Mouse (Mus musculus): Measurements from ENCODE around the gene Ssh2. TPM values are rescaled to one million over a fixed set of nuclear protein-coding genes. Genes with fewer than 3 reads are reported as not detected.
"Not testable (repeated sequence)": the region's sequence is repeated elsewhere in the genome, so short reads cannot be mapped to it uniquely, and the experiment has no call there.

Ssh2 gene
- total RNA-seq, 2 experiments from 2014 or later: 14.4 to 26.6 TPM

- 0 out of 2 replicates have a peak, but pooled peaks have one; percentile 3 for ATAC-seq (replicated peaks; ENCODE audit: poor library complexity, severe bottlenecking)
Measured at GRCm38 (mm10) chr11:77216761-77217130, 659 bp downstream of the Ssh2 start.

GRCm38 (mm10) chr11:77230765-77231164 lies 14.7 kb downstream of the Ssh2 start:
- no peak for ATAC-seq (replicated peaks; ENCODE audit: poor library complexity, severe bottlenecking)

- ATAC-seq (replicated peaks; ENCODE audit: poor library complexity, severe bottlenecking): peak; percentile 72
Measured at GRCm38 (mm10) chr11:77231514-77231913, 15.4 kb downstream of the Ssh2 start.

DNA sequence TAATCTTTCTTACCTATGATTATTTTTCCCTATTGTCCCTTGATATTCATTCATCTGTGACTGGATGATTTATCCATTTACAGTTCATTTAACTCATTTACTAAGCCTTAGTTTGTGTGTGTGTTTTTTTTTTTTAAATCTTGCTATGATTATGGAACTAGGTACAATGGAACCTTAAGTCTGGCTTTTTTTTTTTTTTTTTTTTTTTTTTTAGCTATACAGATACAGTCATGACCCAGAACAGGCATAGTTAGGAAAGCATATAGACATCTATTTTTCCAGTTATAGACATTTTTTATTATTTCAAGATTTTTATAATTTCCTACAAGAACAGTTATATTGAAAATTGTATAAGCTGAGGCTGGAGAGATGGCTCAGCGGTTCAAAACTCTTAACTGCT lies 19.2 kb downstream of the Ssh2 start:
- ATAC-seq (replicated peaks; ENCODE audit: poor library complexity, severe bottlenecking): no peak

DNA sequence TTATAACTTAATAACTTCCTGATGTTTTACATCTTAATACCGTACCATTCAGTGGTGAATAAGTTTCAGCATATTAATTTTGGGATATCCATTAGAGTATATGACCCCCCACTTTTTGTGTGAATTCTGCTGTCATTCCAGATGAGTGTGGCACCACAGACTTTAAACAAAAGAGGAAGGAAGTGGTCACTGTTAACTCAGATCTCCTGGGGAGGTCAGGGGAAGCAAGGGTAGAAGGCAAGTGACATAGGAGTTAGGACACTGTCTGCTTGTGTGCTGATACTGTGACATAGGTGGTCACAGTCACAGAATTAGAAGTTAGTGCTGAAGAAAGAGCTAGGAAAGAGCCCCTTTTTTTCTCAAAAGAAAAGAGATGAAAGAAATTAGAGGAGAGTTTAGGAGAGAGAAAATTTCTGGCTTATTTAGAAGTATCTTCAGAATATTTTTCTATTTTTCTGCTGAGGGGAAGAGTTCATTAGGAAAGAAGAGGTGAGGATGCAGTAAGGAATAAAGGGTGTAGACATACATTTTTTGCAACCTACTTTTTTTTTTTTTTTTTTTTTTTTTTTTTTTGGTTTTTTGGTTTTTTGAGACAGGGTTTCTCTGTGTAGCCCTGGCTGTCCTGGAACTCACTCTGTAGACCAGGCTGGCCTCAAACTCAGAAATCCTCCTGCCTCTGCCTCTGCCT lies 23.7 kb downstream of the Ssh2 start:
- ATAC-seq (replicated peaks; ENCODE audit: poor library complexity, severe bottlenecking): peak; percentile 99

DNA sequence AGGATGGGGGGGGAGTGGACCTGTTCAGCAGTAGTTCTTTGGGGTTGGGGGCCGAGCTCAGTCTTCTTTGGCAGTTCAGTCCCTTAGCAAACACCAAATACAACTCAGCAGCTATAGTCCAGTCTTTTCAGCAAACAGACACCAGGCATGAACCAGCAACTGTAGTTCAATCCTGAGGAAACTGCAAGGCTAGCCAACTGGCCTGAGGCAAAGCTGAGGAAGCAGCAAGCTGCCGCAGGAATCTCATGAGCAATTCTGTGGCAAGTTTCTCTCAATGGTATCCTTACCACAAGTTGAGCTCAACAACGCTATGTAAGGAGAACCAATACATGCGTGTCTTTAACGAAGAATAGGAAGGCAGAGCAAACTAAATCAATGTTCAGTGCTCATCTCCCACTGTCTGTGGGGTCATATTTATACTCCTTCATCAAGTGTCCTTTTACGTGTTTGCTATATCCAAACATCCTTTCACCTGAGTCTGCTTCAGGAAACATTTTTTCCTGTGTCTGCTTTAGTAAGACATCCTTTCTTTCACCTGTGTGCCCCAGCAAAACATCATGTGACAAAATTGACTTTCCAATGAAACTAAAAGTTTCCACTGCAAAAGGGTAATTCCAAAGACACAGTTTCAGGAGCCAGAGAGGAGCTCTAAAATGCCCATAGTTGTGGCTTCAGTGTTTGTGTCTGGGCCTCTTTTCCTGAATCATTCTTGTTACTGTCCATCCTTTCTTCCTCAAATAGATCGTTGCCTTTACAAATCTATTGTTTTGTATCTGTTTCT lies 24.6 kb downstream of the Ssh2 start:
- ATAC-seq (replicated peaks; ENCODE audit: poor library complexity, severe bottlenecking): peak; percentile 30; the same call in 1 of the 2 replicates

DNA sequence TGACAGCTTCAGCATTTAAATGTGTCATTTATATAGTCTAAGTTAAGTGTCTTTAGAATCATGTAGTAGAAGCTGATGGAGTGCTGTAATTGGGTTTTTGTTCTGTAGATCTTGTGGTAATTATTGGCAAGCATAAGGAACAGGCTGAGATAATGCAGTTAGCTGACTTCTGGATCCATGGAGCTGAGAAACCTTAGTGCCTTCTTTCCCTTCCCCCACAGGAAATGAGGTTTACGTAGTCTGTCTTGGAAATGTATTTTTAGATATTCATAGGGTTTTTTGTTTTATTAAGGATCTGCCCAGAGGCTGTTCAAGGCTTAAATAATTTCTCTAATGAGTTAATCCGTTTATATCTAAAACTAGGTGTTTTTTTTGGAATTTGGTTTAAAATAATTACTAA lies 26.8 kb downstream of the Ssh2 start:
- no peak for ATAC-seq (replicated peaks; ENCODE audit: poor library complexity, severe bottlenecking)

DNA sequence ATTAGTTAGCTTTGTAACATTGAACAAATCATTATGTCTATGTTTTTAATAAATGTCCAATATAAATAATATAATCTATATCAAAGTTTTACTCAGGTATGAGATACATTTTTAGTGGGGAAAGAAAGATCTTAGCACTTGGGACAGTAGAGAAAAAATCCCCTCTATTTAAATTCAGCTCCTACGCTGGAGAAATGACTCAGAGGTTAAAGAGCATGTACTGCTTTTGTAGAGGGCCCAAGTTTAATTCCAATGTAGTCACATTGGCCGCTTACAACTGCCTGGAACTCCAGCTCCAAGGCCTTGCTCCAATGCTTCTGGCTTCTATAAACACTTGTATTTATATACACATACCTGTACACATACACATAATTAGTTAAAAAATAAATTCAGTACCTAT lies 36.7 kb downstream of the Ssh2 start:
- ATAC-seq (replicated peaks; ENCODE audit: poor library complexity, severe bottlenecking): no peak

GRCm38 (mm10) chr11:77259441-77259840 lies 43.4 kb downstream of the Ssh2 start:
- no peak for ATAC-seq (replicated peaks; ENCODE audit: poor library complexity, severe bottlenecking)

DNA sequence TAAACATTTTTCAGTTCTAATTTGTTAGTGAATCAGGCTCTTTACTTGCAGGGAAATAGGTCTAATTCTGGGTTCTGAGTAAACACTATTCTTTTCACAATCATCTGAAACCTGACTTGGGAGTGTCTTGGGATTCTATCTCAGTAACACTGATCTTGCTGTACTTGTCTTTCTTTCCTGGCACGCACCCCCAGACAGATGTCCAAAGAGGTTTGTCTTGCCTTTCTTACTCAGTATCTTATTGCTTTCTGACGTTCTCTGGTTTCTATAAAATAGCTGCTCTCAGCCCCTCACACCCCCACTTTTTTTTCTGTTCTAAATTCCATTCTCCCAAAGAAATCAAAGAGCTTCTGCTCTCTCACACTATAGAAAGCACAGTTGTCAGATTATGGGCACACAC lies 51.3 kb downstream of the Ssh2 start:
- ATAC-seq (replicated peaks; ENCODE audit: poor library complexity, severe bottlenecking): no peak

GRCm38 (mm10) chr11:77276000-77276399 lies 59.9 kb downstream of the Ssh2 start:
- ATAC-seq (replicated peaks; ENCODE audit: poor library complexity, severe bottlenecking): no peak

- ATAC-seq (replicated peaks; ENCODE audit: poor library complexity, severe bottlenecking): not testable (repeated sequence)
Measured at GRCm38 (mm10) chr11:77278538-77278937, 62.5 kb downstream of the Ssh2 start.

- no peak for ATAC-seq (replicated peaks; ENCODE audit: poor library complexity, severe bottlenecking)
Measured at GRCm38 (mm10) chr11:77280219-77280618, 64.1 kb downstream of the Ssh2 start.

DNA sequence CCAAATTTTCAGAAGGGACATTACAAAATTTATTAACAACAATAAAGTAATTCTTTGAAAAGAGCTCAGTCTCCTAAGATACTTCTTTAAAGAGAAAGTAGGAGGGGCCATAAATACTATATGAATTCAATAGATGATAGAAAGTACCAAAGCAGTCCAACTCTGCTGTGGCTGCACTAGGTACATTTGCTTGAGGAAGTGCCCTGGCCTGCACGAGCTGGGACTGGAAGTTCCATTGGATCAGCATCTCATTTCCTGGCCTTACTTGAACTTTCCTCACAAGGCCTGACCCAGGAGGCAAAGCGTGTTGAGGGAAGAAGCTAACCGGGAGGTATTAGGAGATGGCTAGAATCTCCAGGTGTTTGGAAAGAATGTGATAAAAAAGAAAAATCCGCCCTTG lies 75.4 kb downstream of the Ssh2 start:
- ATAC-seq (replicated peaks; ENCODE audit: poor library complexity, severe bottlenecking): no peak

- not testable (repeated sequence) for ATAC-seq (replicated peaks; ENCODE audit: poor library complexity, severe bottlenecking)
Measured at GRCm38 (mm10) chr11:77293673-77294072, 77.6 kb downstream of the Ssh2 start.

DNA sequence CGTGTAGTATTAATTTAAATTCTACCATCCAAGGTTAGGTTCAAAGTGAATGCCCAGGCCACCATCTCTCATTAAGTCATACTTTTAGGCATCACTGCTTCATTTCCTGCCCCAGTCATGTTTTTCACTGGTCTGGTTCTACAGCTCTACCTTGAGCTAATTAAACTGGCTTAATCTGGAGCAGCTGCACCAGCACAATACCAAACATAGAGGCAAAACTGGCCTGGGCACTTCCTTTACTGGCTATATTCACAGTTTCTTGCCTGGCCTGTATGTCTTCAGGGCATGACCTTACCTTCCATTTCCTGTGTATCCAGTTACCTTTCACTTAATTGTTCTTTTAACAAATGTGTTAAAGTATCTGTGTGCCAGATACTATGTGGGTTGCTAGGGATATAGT lies 81.2 kb downstream of the Ssh2 start:
- no peak for ATAC-seq (replicated peaks; ENCODE audit: poor library complexity, severe bottlenecking)

DNA sequence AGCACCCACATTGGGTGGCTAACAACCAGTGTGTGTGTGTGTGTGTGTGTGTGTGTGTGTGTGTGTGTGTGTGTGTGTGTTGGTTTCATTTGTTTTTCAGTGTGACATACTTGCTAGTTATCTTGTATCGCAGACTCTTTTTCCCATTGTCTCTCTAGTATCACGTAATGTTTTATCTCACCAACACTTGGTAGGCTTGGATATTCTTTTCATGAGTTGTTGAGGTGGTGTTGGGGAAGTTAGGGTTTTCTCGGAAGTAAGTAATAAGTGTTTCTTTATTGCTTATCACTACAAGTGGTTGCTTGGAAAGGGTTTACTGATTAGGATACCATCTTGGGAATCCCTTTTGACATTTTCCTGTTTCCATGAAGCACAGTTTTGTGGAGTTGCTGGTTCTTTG lies 91.1 kb downstream of the Ssh2 start:
- no peak for ATAC-seq (replicated peaks; ENCODE audit: poor library complexity, severe bottlenecking)

DNA sequence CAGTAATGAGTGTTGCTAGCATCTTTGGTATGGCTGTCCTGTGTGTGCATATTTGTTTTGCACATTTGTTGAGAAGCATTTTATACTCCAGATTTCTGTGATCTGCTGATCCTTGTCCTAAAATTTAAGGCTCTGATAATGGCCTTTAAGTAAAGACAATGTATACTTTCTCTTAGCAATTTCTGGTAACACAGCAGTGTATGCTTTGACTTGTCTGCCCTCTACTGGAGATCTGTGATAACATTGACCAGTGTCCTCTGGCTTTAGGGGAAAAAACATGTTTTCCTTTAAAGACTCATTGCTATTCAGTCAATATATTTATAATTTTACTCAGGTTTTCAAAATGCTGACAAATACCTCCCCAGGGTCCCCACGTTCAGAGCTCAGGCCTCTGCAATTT lies 92.4 kb downstream of the Ssh2 start:
- 0 out of 2 replicates have a peak, but pooled peaks have one; percentile 50 for ATAC-seq (replicated peaks; ENCODE audit: poor library complexity, severe bottlenecking)

GRCm38 (mm10) chr11:77317721-77318477 lies 101.8 kb downstream of the Ssh2 start:
- no peak for ATAC-seq (replicated peaks; ENCODE audit: poor library complexity, severe bottlenecking)

- ATAC-seq (replicated peaks; ENCODE audit: poor library complexity, severe bottlenecking): no peak
Measured at GRCm38 (mm10) chr11:77318478-77319118, 102.5 kb downstream of the Ssh2 start.

- no peak for ATAC-seq (replicated peaks; ENCODE audit: poor library complexity, severe bottlenecking)
Measured at GRCm38 (mm10) chr11:77321214-77321613, 105.1 kb downstream of the Ssh2 start.

All from granulocyte monocyte progenitor cell, adult 5-6 weeks (primary cell).